ENCODE assay signal across 41 mouse cellular contexts in genomic region chr15:85009666-85010065, GRCm38 (mm10). TPM values are rescaled to one million over a fixed set of nuclear protein-coding genes. Genes with fewer than 3 reads are reported as not detected.
"Had no signal": no experiment of that assay in that cellular context is flagged by ENCODE, and none has a peak within 500 bp of the region (broad histone marks: within the 10 kb centered on the region; RNA-seq: fewer than 3 reads in every experiment).

No protein-coding gene starts in this region.

- H3K9ac ChIP-seq: limb, embryonic 12.5 days; limb, embryonic 13.5 days; limb, embryonic 15.5 days; liver, embryonic 12.5 days; liver, embryonic 13.5 days; liver, embryonic 14.5 days; liver, embryonic 15.5 days; liver, postnatal 0 days; lung, embryonic 14.5 days; lung, embryonic 15.5 days; midbrain, embryonic 12.5 days; midbrain, embryonic 13.5 days; midbrain, embryonic 15.5 days; neural tube, embryonic 12.5 days had no signal

- H3K4me3 ChIP-seq: limb, embryonic 10.5 days; limb, embryonic 12.5 days; limb, embryonic 13.5 days; limb, embryonic 15.5 days; liver, embryonic 12.5 days; liver, embryonic 13.5 days; liver, embryonic 15.5 days; lung, embryonic 15.5 days; megakaryocyte, embryonic 14.5 days; midbrain, embryonic 10.5 days; midbrain, embryonic 12.5 days; midbrain, embryonic 13.5 days; midbrain, embryonic 15.5 days; myocyte; neural tube, embryonic 12.5 days had no signal

- H3K9me3 ChIP-seq: limb, embryonic 10.5 days; limb, embryonic 12.5 days; limb, embryonic 13.5 days; limb, embryonic 15.5 days; liver, embryonic 12.5 days; liver, embryonic 13.5 days; liver, embryonic 15.5 days; lung, embryonic 15.5 days; megakaryocyte, embryonic 14.5 days; midbrain, embryonic 10.5 days; midbrain, embryonic 12.5 days; midbrain, embryonic 13.5 days; midbrain, embryonic 15.5 days; neural tube, embryonic 12.5 days had no signal

- H3K4me2 ChIP-seq: limb, embryonic 12.5 days; limb, embryonic 13.5 days; limb, embryonic 15.5 days; liver, embryonic 11.5 days; liver, embryonic 12.5 days; liver, embryonic 13.5 days; liver, embryonic 15.5 days; lung, embryonic 14.5 days; lung, embryonic 15.5 days; midbrain, embryonic 12.5 days; midbrain, embryonic 13.5 days; midbrain, embryonic 15.5 days; neural tube, embryonic 12.5 days had no signal

- DNase-seq: left cerebral cortex, postnatal 4 days; liver; liver, embryonic 13.5 days; liver, postnatal 0 days; lung, adult 18-20 months; lung, adult 2 months; lung, embryonic 14.5 days; lung, postnatal 10 days; lung, postnatal 14 days; lung, postnatal 36 days; lung, postnatal 4 days had no signal

- H3K27ac ChIP-seq: limb, embryonic 10.5 days; limb, embryonic 12.5 days; limb, embryonic 13.5 days; limb, embryonic 15.5 days; liver, embryonic 12.5 days; liver, embryonic 13.5 days; liver, embryonic 14.5 days; liver, embryonic 15.5 days; lung, embryonic 15.5 days; macrophage; midbrain, embryonic 10.5 days; midbrain, embryonic 12.5 days; midbrain, embryonic 13.5 days; midbrain, embryonic 15.5 days; neural tube, embryonic 12.5 days had no signal

- H3K36me3 ChIP-seq: limb, embryonic 10.5 days; limb, embryonic 12.5 days; limb, embryonic 13.5 days; limb, embryonic 15.5 days; liver, embryonic 12.5 days; liver, embryonic 13.5 days; liver, embryonic 15.5 days; lung, embryonic 15.5 days; midbrain, embryonic 10.5 days; midbrain, embryonic 12.5 days; midbrain, embryonic 13.5 days; midbrain, embryonic 15.5 days; neural tube, embryonic 12.5 days had no signal

- H3K4me1 ChIP-seq: liver, embryonic 15.5 days; megakaryocyte, embryonic 14.5 days had no signal

- H3K27me3 ChIP-seq: limb, embryonic 12.5 days; limb, embryonic 13.5 days; limb, embryonic 15.5 days; liver, embryonic 12.5 days; liver, embryonic 13.5 days; liver, embryonic 15.5 days; lung, embryonic 15.5 days; midbrain, embryonic 12.5 days; midbrain, embryonic 13.5 days; midbrain, embryonic 15.5 days; neural tube, embryonic 12.5 days had no signal

- ATAC-seq: liver, embryonic 12.5 days; liver, postnatal 0 days; lung, postnatal 0 days; midbrain, embryonic 13.5 days; midbrain, embryonic 15.5 days; midbrain, embryonic 16.5 days had no signal

RNA-seq across cellular contexts. Expression of gene Upk3a, which starts 7.3 kb away (rescaled TPM):
- total RNA-seq: left cerebral cortex, postnatal 14 days; left cerebral cortex, postnatal 25 days; left cerebral cortex, postnatal 36 days; liver, adult 2 months; megakaryocyte progenitor cell, adult 5-6 weeks; megakaryocyte, adult 5-6 weeks; megakaryocyte-erythroid progenitor cell, adult 5-6 weeks; monocyte, adult 5-6 weeks had no signal
- polyA plus RNA-seq: limb, embryonic 10.5 days; limb, embryonic 11.5 days; limb, embryonic 12.5 days; limb, embryonic 13.5 days; liver, adult 2 months; liver, embryonic 11.5 days; liver, embryonic 12.5 days; liver, embryonic 13.5 days; liver, embryonic 14.5 days; liver, embryonic 15.5 days; liver, embryonic 16.5 days; liver, postnatal 0 days; macrophage; midbrain, embryonic 10.5 days; myocyte; neural tube, embryonic 11.5 days had no signal
